Mouse (Mus musculus) olfactory bulb, adult 2 months (tissue): ENCODE results near the gene Shisal1.

Experiments
- CTCF ChIP-seq: fragments of 200-500 bp; IDR thresholded peaks from 2 replicates; pipeline ENCODE4 v1.5.1; 2012; ENCODE audit warnings: low read depth, mild to moderate bottlenecking, low read length, moderate library complexity; ENCODE audit not compliant: insufficient read depth
- POLR2A ChIP-seq: fragments of 200-500 bp; IDR thresholded peaks from 2 replicates; pipeline ENCODE4 v1.6.1; 2012; ENCODE audit warnings: mild to moderate bottlenecking, low read depth, low read length, moderate library complexity; ENCODE audit not compliant: insufficient read depth

- TF ChIP-seq CTCF (no peak), POLR2A (no peak)
These were observed 95.6 kb downstream of the Shisal1 start for GRCm38 (mm10) chr15:84351342-84351741.
